Mouse (Mus musculus) heart, postnatal 14 days (tissue): ENCODE measurements around the gene Il1f9. TPM values are rescaled to one million over a fixed set of nuclear protein-coding genes. Genes with fewer than 3 reads are reported as not detected.
"Not testable (repeated sequence)": the region's sequence is repeated elsewhere in the genome, so short reads cannot be mapped to it uniquely, and the experiment has no call there.

Experiments used
- DNase-seq, 2 experiments: peaks; one replicate each; pipeline ENCODE4 v3.0.0; 2021 to 2022
- intact Hi-C: fragments of 180-260 bp; cut with DNase I; formaldehyde crosslinking; loops from one replicate; pipeline ENCODE4 v1.15.1; 2025
- long read RNA-seq, 2 experiments: library from polyadenylated mRNA; stranded (forward); transcript quantifications; one replicate each; pipeline ENCODE4 v2.0.0; 2021
- total RNA-seq, 2 experiments: library from RNA; stranded (reverse); gene quantifications; 2 replicates each; pipeline ENCODE4 v1.2.3; 2021

The Il1f9 gene
- not detected for total RNA-seq
- long read RNA-seq, experiment 1 = 0 reads
- long read RNA-seq, experiment 2 = 0 reads

DNA sequence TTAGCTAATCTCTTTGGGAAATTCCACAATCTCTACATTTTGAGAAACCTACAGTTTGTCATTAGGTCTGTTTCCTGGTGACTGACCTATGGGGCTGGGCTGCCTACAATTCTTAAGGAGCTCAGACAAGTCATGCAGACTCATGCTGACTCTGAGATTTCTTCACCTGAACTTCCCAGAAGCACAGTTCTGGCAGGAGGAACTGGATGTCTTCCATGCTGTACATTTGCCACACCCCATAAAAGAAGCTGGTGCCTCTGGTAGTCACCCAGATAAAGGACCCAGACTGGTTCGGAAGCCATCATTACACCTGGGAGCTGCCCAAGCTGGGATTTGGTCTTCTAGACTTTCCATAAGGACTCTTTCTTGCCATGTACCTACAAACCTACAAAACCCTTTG is at the start of gene Il1f9:
TSS of gene Il1f9 (plus strand) at position 301 of the 400 bp plus-strand sequence.
- intact Hi-C loops = no loop called here

GRCm38 (mm10) chr2:24152861-24153260 is 33.4 kb upstream of the Il1f9 start, which contains the start of gene Il1f8:
Gene Il1f8 (plus strand): TSS chr2:24153161.
- intact Hi-C loops = no loop called here
- no peak for DNase-seq

More for the DNA sequence above, at the start of gene Il1f9:
- no peak for DNase-seq

DNA sequence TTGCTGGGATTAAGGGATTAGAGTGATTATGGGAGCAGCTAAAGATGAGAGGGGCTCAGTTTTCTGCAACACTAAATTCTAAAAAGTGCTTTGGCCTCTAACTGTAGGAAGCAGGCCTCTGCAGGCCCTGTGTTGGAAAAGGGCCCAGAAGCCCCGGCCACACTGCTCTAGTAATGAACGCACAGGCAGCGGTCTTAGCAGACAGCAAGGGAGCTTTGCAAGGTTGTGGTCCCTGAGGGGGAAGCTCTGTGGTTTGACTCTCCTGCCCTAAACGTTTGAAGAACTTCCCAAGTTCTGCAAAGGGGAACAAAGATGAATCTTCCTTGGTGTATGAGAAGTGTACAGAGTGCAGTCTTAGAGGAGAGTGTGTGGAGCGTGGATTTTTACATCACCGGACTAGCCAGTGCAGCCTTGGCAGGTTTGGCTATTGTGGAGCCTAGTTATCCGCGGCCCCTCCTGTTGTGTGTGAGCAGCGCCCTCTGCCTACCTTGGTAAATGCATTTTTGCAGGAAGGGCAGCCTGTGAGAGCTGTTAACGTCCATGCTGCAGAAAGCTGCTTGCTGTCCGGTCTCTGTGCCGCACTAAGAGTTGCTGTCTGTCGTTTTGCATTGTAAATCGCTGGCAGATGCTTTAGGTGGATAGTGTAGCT is 4.5 kb upstream of the Il1f9 start:
- peak in 1 of 2 experiments; percentile 9 for DNase-seq
- intact Hi-C loops = not testable (repeated sequence)

DNA sequence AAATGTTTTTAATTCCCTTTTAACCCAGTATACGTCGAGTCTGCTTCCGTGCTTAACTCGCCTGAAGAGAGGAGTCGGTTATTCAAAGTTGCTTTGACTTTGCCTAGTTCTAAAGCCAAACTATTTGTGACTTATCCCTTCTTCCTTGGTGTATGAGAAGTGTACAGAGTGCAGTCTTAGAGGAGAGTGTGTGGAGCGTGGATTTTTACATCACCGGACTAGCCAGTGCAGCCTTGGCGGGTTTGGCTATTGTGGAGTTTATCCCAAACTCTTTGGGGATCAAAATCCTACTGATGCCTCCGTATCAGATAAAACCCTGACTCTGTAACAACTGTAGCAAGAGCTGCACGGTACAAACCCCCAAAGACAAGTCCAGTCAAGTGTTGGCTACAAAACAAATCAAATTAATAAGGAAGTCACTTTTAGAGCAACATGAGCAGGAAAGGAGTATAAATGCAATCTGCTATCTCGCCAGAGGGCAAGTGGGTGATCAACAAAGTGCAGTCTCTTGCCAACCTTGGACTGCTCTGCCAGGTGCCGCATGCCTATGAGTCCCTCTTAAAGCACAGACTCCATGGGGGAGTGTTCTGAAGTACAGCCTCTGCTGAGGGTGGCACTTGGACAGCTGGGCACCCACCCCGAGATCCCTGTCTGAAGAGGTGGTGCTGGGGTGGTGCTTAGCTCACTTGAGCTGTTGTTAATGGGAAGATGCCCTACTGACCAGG is 3.7 kb upstream of the Il1f9 start:
- intact Hi-C loops, DNase-seq: not testable (repeated sequence)

DNA sequence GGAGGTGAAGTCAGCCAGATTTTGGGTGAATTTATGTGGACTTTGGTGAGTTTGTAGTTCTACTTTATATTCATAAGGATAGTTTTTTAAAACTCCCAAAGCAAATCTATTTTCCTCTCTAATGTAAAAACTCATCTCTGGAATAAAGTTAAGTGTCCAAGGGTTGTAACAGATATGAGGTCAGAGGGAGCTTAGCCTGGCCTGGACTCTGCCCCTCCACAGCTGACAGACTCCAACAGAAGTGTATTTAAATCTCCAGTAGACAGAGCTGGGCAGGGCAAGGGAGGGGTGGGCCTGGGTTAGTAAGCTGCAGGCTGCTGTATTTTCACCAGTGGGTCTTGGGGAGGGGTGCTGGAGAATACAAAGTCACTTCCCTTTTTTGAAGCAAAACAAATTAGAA is 2.2 kb upstream of the Il1f9 start:
- intact Hi-C loops, DNase-seq: not testable (repeated sequence)

- intact Hi-C loops = no loop called here
- DNase-seq = no peak
Observed at GRCm38 (mm10) chr2:24187585-24187984, 1.3 kb downstream of the Il1f9 start.

GRCm38 (mm10) chr2:24188189-24188588 is 1.9 kb downstream of the Il1f9 start:
- intact Hi-C loops = no loop called here
- DNase-seq = no peak

GRCm38 (mm10) chr2:24215118-24215517 is 28.8 kb downstream of the Il1f9 start, which contains the start of gene Il1f6:
Gene Il1f6 (plus strand): TSS chr2:24215418.
- DNase-seq = no peak
- intact Hi-C loops = no loop called here

DNA sequence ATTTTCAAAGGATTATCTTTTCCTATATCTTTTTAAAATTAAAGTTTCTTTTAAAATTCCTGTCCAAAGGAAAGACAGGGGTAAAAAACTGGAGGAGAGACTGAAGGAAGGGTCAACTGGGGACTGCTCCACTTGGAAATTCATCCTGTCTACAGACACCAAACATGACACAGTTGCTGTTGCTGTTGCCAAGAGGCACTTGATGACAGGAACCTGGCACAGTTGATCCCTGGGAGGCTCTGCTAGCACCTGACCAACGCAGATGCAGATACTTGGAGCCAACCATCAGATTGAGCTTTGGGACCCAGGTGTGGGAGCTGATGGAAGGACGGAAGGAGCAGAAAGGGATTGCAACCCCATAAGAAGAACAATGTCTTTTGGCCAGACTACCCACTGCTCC is 40.9 kb downstream of the Il1f9 start:
- peak in 1 of 2 experiments; percentile 14 for DNase-seq
- intact Hi-C loops = no loop called here

Other genes with a start within 250 kb of the Il1f9 start
- gene Hnmt, start 137.1 kb upstream of the Il1f9 start, total RNA-seq = 10 to 100 TPM; 12.0 to 14.0 TPM
- not detected for gene Tbpl2, start 89.9 kb upstream of the Il1f9 start, total RNA-seq
- gene Il1f8, start 33.3 kb upstream of the Il1f9 start, total RNA-seq = not detected
- not detected for gene Il1f6, start 28.9 kb downstream of the Il1f9 start, total RNA-seq
- not detected for gene Il1f5, start 90.5 kb downstream of the Il1f9 start, total RNA-seq
- gene Il1f10, start 104.7 kb downstream of the Il1f9 start, total RNA-seq = not detected
- under 1 TPM in 1 of 2 experiments, not detected in 1; 0.22 TPM for gene Il1rn, start 150.4 kb downstream of the Il1f9 start, total RNA-seq
- gene Psd4, start 181.1 kb downstream of the Il1f9 start, total RNA-seq = 1 to 10 TPM in 1 of 2 experiments, under 1 TPM in 1; 0.65 to 2.7 TPM